Mouse (Mus musculus) CH12.LX (cell line): ENCODE results near the gene Eif4g3. TPM values are rescaled to one million over a fixed set of nuclear protein-coding genes. Genes with fewer than 3 reads are reported as not detected.

Experiments used
- DNase-seq: peaks from one replicate; pipeline ENCODE4 v3.0.0-alpha.2; 2013; ENCODE audit errors: extremely low read depth
- H3K27ac ChIP-seq: 2 replicates; pipeline ENCODE4 v1.5.1; 2012; ENCODE audit warnings: low read depth, mild to moderate bottlenecking, control low read depth, moderate library complexity; ENCODE audit not compliant: insufficient read depth
- H3K27me3 ChIP-seq: replicated peaks from 2 replicates; pipeline ENCODE3; 2012; ENCODE audit warnings: inconsistent platforms
- H3K36me3 ChIP-seq, 2 experiments: replicated peaks in 1 of 2; 2 replicates each; pipeline versions ENCODE3 to v1.6.1; 2012; ENCODE audit warnings: inconsistent platforms in 1 of 2, low read length in 1 of 2, mild to moderate bottlenecking in 1 of 2, mixed read lengths in 1 of 2, moderate library complexity in 1 of 2; ENCODE audit not compliant: control insufficient read depth in 1 of 2, insufficient read depth in 1 of 2
- H3K4me1 ChIP-seq, 2 experiments: 2 replicates each; pipeline ENCODE4 v1.6.1; 2012; ENCODE audit warnings: inconsistent platforms in 1 of 2, moderate library complexity in 1 of 2; ENCODE audit not compliant: insufficient read depth in 2 of 2, control insufficient read depth in 1 of 2
- H3K4me2 ChIP-seq: 2 replicates; pipeline ENCODE4 v1.6.1; 2012; ENCODE audit warnings: low read depth, mild to moderate bottlenecking, control low read depth; ENCODE audit not compliant: poor library complexity, insufficient read depth, severe bottlenecking
- H3K4me3 ChIP-seq, 3 experiments: fragments of 150-350 bp in 1 of 3; sonication (generic) in 1 of 3; replicated peaks in 1 of 3; 2 replicates each; pipeline versions ENCODE3 to v1.5.1; 2011 to 2012; ENCODE audit warnings: low read depth in 2 of 3, low read length in 2 of 3, mild to moderate bottlenecking in 2 of 3, moderate library complexity in 2 of 3, control low read depth in 1 of 3, improper control_type of control experiment in 1 of 3, inconsistent platforms in 1 of 3, mixed read lengths in 1 of 3; ENCODE audit not compliant: poor library complexity in 1 of 3
- H3K79me2 ChIP-seq: replicated peaks from 2 replicates; pipeline ENCODE4 v1.6.1; 2012; ENCODE audit warnings: mild to moderate bottlenecking, moderate library complexity; ENCODE audit not compliant: control insufficient read depth, poor library complexity, insufficient read depth, severe bottlenecking; ENCODE audit errors: extremely low read depth
- H3K9ac ChIP-seq: 2 replicates; pipeline ENCODE4 v1.6.1; 2012; ENCODE audit warnings: low read depth, mild to moderate bottlenecking, control low read depth, moderate library complexity; ENCODE audit not compliant: insufficient read depth
- H3K9me3 ChIP-seq: replicated peaks from 2 replicates; pipeline ENCODE3; 2012; ENCODE audit warnings: low read length, inconsistent platforms, mixed read lengths
- BHLHE40 ChIP-seq: IDR thresholded peaks from 2 replicates; pipeline ENCODE4 v1.6.1; 2011; ENCODE audit warnings: mild to moderate bottlenecking, low read depth, low read length, improper control_type of control experiment
- CTCF ChIP-seq, 2 experiments: IDR thresholded peaks in 1 of 2; conservative IDR thresholded peaks in 1 of 2; 2 replicates each; pipeline ENCODE4 v1.5.1; 2011 to 2012; ENCODE audit warnings: low read depth in 2 of 2, low read length in 2 of 2, improper control_type of control experiment in 1 of 2, inconsistent platforms in 1 of 2, mild to moderate bottlenecking in 1 of 2, moderate library complexity in 1 of 2
- ELF1 ChIP-seq: IDR thresholded peaks from 2 replicates; pipeline ENCODE4 v1.6.1; 2014; ENCODE audit warnings: low read depth, mild to moderate bottlenecking, inconsistent platforms, low read length, improper control_type of control experiment
- EP300 ChIP-seq: IDR thresholded peaks from 2 replicates; pipeline ENCODE4 v1.6.1; 2011; ENCODE audit warnings: low read length, improper control_type of control experiment
- JUN ChIP-seq: IDR thresholded peaks from 2 replicates; pipeline ENCODE4 v1.6.1; 2011; ENCODE audit warnings: low read depth, mild to moderate bottlenecking, low read length, improper control_type of control experiment, moderate library complexity; ENCODE audit not compliant: insufficient read depth
- KAT2A ChIP-seq: IDR thresholded peaks from 2 replicates; pipeline ENCODE4 v1.6.1; 2012; ENCODE audit warnings: low read length, improper control_type of control experiment, inconsistent platforms; ENCODE audit not compliant: insufficient replicate concordance
- MAFK ChIP-seq: IDR thresholded peaks from 2 replicates; pipeline ENCODE4 v1.6.1; 2011; ENCODE audit warnings: low read length, improper control_type of control experiment; ENCODE audit not compliant: insufficient replicate concordance
- MAX ChIP-seq: IDR thresholded peaks from 2 replicates; pipeline ENCODE4 v1.6.1; 2011; ENCODE audit warnings: low read length, improper control_type of control experiment
- MAZ ChIP-seq: IDR thresholded peaks from 2 replicates; pipeline ENCODE4 v1.6.1; 2012; ENCODE audit warnings: low read depth, mild to moderate bottlenecking, inconsistent platforms, low read length, improper control_type of control experiment, moderate library complexity
- MYC ChIP-seq: IDR thresholded peaks from 2 replicates; pipeline ENCODE4 v1.6.1; 2011; ENCODE audit warnings: low read depth, mild to moderate bottlenecking, improper control_type of control experiment, low read length
- RCOR1 ChIP-seq: conservative IDR thresholded peaks from 2 replicates; pipeline ENCODE4 v1.6.1; 2012; ENCODE audit warnings: low read depth, mild to moderate bottlenecking, inconsistent platforms, low read length, improper control_type of control experiment
- SIN3A ChIP-seq: IDR thresholded peaks from 2 replicates; pipeline ENCODE4 v1.6.1; 2012; ENCODE audit warnings: low read length, improper control_type of control experiment, inconsistent platforms
- UBTF ChIP-seq: IDR thresholded peaks from 2 replicates; pipeline ENCODE4 v1.6.1; 2012; ENCODE audit warnings: low read depth, mild to moderate bottlenecking, inconsistent platforms, low read length, improper control_type of control experiment, moderate library complexity
- USF1 ChIP-seq: IDR thresholded peaks from 2 replicates; pipeline ENCODE4 v1.6.1; 2014; ENCODE audit warnings: low read depth, mild to moderate bottlenecking, inconsistent platforms, low read length, improper control_type of control experiment
- USF2 ChIP-seq: conservative IDR thresholded peaks from 2 replicates; pipeline ENCODE4 v1.6.1; 2011; ENCODE audit warnings: low read depth, low read length, improper control_type of control experiment
- ZKSCAN1 ChIP-seq: IDR thresholded peaks from 2 replicates; pipeline ENCODE4 v1.6.1; 2012; ENCODE audit warnings: low read depth, inconsistent platforms, low read length, improper control_type of control experiment, borderline replicate concordance
- ZMIZ1 ChIP-seq: IDR thresholded peaks from 2 replicates; pipeline ENCODE4 v1.6.1; 2012; ENCODE audit warnings: low read depth, mild to moderate bottlenecking, inconsistent platforms, low read length, improper control_type of control experiment
- ZNF384 ChIP-seq: IDR thresholded peaks from 2 replicates; pipeline ENCODE4 v1.6.1; 2012; ENCODE audit warnings: low read depth, low read length, improper control_type of control experiment, inconsistent platforms
- dilution Hi-C: fragments of 300-500 bp; cut with MboI; formaldehyde crosslinking; loops from 2 replicates; pipeline ENCODE4 v1.14.3; 2020; ENCODE audit warnings: low sequenced_read_pairs; ENCODE audit not compliant: extremely low pct_unique_long_range_greater_than_20kb, extremely low pct_ligation_motif_present
- in situ Hi-C: fragments of 300-500 bp; cut with MboI; formaldehyde crosslinking; loops from 3 replicates; pipeline ENCODE4 v1.14.3; 2019; ENCODE audit warnings: low sequenced_read_pairs, low pct_ligation_motif_present, low pct_unique_long_range_greater_than_20kb, mixed read lengths
- polyA plus RNA-seq: library from polyadenylated mRNA; unstranded; fragments of >175 nt; gene quantifications from 2 replicates; pipeline ENCODE4 v1.2.1, GENCODE M21; 2012; ENCODE audit warnings: low read depth; ENCODE audit not compliant: insufficient read length
- total RNA-seq, 2 experiments: library from RNA; depleted of rRNA; stranded (reverse); fragments of 300-350 nt in 1 of 2; fragments of >200 nt in 1 of 2; gene quantifications; 2 replicates each; pipeline ENCODE4 v1.2.3; 2012 to 2014

Eif4g3 gene
- total and polyA plus RNA-seq, 3 experiments: 10.8 to 47.2 (median 24.0) TPM

DNA sequence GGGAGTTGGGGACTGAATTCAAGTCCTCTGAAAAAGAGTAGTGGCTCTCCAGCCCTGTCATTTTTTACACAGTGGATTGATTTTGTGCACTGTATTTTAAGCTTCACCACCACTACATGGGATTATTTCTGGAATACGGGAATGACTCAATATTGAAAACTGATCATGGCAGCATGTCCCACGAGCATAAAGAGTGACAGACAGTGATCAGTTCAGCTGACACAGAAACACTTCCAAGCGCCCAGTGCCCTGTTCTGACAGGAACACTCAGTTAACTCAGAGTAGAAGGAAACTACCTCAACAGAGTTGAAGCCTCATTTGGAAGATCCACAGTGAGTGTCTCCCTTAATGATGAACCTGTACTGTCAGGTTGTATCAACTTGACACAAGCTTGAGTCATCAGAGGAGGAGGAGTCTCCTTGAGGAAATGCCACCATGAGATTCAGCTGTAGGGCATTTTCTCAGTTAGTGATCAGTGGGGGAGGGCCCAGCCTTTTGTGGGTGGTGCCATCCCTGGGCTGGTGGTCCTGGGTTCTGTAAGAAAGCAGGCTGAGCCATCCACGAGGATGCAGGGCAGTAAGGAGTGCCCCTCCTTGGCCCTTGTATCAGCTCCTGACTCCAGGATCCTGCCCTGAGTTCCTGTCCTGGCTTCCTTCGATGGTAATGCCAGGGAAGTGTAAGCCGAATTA, 82.2 kb downstream of the Eif4g3 start:
- no peaks in the 10 kb centered on the region; the same call in none of the 2 replicates for H3K79me2 ChIP-seq
- H3K36me3 ChIP-seq: peaks cover 33 to 79% of the 10 kb centered on the region in 2 experiments
- dilution Hi-C loops (no loop called here), in situ Hi-C loops (no loop called here)
- no peak overlapping the region for H3K4me3 ChIP-seq
- no peak overlapping the region for H3K9ac ChIP-seq
- H3K4me1 ChIP-seq: peaks cover 0 to 11% of the 10 kb centered on the region in 2 experiments; a peak in 1 of 4 replicates
- no peak overlapping the region for H3K4me2 ChIP-seq
- TF ChIP-seq KAT2A: no peak
- TF ChIP-seq ZMIZ1: no peak
- no peak for TF ChIP-seq MAX
- no peak for TF ChIP-seq EP300
- no peak for TF ChIP-seq CTCF (conservative IDR thresholded peaks at IDR 0.05 in 1 of 2, IDR thresholded peaks at IDR 0.05 in 1 of 2; ENCODE audit: low read depth in 2 of 2, low read length in 2 of 2)
- no peak for TF ChIP-seq BHLHE40
- TF ChIP-seq SIN3A: no peak
- TF ChIP-seq MYC: no peak
- TF ChIP-seq MAFK: no peak
- no peak for TF ChIP-seq MAZ
- TF ChIP-seq USF1: no peak
- no peak for TF ChIP-seq ELF1
- no peak overlapping the region for H3K27ac ChIP-seq
- no peaks in the 10 kb centered on the region for H3K9me3 ChIP-seq
- no peak for DNase-seq
- no peaks in the 10 kb centered on the region for H3K27me3 ChIP-seq

DNA sequence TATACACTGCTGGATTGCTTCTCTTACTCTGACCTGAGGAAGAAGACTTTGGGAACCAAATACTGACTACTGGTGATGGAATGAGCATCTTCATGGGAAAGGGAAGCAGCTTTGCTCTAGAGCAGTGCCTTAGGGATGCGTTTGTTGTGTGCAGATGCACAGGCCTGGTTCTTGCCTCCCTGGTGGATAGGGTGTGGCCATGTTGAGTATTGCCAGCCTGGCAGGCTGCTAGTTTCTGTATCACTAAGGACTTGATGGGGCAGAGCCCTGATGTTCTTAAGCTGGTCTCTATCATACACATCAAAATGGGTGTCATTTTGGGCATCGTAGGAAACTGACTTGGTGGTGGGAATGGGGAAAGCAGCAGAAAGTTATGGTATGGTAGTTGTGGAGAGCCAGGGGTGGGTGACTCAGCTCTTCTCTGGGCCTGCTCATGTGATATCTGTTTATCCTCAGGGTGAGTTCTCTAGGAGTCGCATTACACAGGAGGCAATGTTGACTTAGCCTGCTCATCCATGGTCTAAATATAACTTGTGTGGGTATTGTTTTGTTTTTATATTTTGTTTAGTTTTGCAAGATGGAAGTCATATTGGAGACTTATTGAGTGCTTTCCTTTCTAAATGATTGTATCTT, 85.0 kb downstream of the Eif4g3 start:
- no peak overlapping the region for H3K9ac ChIP-seq
- no peak overlapping the region for H3K4me2 ChIP-seq
- TF ChIP-seq ZMIZ1 (no peak), USF2 (no peak), JUN (no peak), UBTF (no peak), ZKSCAN1 (no peak), ZNF384 (no peak), RCOR1 (no peak), CTCF (conservative IDR thresholded peaks at IDR 0.05 in 1 of 2, IDR thresholded peaks at IDR 0.05 in 1 of 2; ENCODE audit: low read depth in 2 of 2, low read length in 2 of 2) (no peak), KAT2A (no peak)
- no peaks in the 10 kb centered on the region for H3K9me3 ChIP-seq
- peaks cover 3% of the 10 kb centered on the region for H3K79me2 ChIP-seq
- H3K27ac ChIP-seq: no peak overlapping the region
- in situ Hi-C loops (no loop called here), dilution Hi-C loops (no loop called here)
- no peak for DNase-seq
- H3K36me3 ChIP-seq: peaks cover 37 to 81% of the 10 kb centered on the region in 2 experiments
- peaks cover 0 to 11% of the 10 kb centered on the region in 2 experiments; a peak in 1 of 4 replicates for H3K4me1 ChIP-seq
- no peaks in the 10 kb centered on the region for H3K27me3 ChIP-seq
- no peak overlapping the region for H3K4me3 ChIP-seq
